Mouse (Mus musculus) spleen, adult 12 weeks (tissue): ENCODE data around the gene Padi1.

Experiments
- DNase-seq: peaks from one replicate; pipeline ENCODE4 v3.0.0; 2022; ENCODE audit warnings: low spot score

Gene Padi1

GRCm38 (mm10) chr4:140845666-140846065 is at the start of gene Padi1:
Gene Padi1, minus strand, starts transcription at chr4:140845778.
- DNase-seq, result no peak

GRCm38 (mm10) chr4:140892163-140892530 is 46.6 kb upstream of the Padi1 start:
- DNase-seq, result no peak

DNA sequence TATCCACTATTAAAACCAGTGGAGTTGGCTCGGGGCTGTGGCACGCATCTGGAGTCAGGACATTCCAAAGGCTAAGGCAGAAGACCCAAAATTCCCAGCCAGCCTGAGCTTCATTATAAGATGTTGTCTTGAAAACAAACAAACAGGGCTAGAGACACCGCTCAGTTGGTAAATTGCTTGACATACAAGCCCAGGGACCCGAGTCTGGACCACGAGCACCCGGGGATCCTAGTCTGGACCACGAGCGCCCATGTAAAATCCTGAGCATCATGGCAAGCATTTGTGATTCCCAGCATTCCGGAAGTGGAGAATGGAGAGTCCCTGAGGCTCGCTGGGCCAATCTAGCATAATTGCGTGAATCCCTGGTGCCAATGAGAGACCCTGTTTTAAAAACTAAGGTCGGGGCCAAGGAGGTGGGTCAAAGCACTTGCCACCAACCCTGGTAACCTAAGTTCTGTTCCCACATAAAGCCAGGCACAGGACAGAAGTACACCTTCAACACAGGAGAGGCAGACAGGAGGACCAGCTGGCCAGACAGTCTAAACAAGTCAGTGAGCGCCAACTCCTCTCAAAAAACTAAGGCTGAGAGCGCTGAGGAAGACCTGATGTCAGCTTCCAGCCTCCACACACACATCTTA is 46.1 kb upstream of the Padi1 start:
- DNase-seq, result no peak

- no peak for DNase-seq
Observed at GRCm38 (mm10) chr4:140883852-140884251, 38.3 kb upstream of the Padi1 start.

- no peak for DNase-seq
Observed at GRCm38 (mm10) chr4:140882981-140883380, 37.4 kb upstream of the Padi1 start.

DNA sequence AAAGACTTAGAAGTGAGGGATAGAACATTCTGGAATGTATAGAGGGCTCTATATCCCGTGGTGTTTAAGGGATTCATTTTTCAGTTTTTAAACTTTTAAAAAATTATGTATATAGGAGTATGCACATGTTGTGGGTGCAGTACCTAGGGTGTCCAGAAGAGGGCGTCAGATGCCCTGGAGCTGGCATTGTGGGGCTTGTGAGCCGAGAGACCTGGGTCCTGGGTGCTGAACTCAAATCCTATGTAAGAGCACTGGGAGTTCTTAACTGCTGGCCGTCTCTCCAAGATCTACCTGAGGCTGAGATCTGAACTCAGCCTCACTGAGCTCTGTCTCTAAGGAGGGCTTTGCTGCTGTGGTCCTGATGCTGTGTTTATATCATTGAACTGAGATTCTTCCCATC is 36.8 kb upstream of the Padi1 start:
- DNase-seq, result no peak

GRCm38 (mm10) chr4:140881771-140882170 is 36.2 kb upstream of the Padi1 start:
- no peak for DNase-seq

GRCm38 (mm10) chr4:140881026-140881670 is 35.6 kb upstream of the Padi1 start:
- no peak for DNase-seq

- no peak for DNase-seq
Observed at GRCm38 (mm10) chr4:140880207-140880606, 34.6 kb upstream of the Padi1 start.

DNA sequence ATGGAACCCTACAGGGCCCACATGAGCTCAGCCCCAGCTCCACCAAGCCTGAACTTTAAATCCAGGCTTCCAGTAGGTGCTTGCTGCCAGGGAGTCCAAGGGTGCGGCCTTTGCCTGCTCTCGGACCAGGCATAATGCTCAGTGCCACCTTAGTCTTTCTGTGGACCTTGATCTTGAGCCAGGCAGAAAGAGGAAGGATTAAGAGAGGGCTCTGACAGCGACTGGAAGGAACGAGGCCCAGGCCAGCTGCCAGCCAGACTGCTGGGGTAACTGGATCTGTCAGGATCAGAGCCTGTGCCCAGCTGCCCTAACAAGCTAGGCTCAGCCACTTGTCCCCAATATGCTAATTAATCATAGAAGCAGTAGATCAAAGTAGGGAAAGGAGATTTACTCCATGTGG is 34.2 kb upstream of the Padi1 start:
- DNase-seq, result no peak

- no peak for DNase-seq
Observed at GRCm38 (mm10) chr4:140879116-140879515, 33.5 kb upstream of the Padi1 start.

DNA sequence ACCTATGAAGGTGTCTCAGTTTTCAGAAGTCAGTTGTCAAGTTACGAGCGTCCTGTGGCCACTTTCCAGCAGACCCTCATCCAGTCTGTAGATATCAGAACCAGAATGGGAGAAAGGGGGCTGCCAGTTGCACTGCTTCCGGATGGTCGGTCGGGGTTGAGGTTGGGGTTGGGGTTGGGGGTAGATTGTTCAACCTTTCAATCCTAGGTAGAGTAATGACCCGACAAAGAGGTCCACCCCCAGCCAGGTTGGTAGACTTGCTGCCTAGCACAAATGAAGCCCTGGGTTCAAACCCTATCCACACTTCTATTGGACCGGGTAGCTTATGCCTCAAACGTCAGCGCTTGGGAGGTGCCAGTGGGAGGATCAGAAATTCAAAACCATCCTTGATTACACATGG is 33.1 kb upstream of the Padi1 start:
- no peak for DNase-seq

DNA sequence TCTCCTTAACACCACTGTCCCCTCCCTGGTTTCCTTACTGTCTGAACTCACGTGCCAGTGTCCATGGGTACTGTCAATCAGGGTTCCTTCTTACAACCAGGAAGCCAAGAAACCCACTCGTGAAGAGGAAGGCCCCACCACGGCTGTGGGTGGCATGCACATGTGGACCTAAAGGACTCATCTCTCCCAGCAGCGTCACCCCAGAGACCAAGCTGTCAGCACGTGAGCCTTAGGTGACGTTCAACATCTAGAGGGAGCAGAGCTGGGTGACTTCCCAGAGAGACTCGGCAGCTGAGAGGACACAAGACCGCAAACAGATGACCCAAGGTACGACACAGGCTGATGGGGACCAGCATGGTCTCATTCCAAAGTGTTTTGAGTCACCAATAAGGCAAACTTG is 31.9 kb upstream of the Padi1 start:
- no peak for DNase-seq

- no peak for DNase-seq
Observed at GRCm38 (mm10) chr4:140876681-140877080, 31.1 kb upstream of the Padi1 start.

- DNase-seq, result no peak
Observed at GRCm38 (mm10) chr4:140876161-140876560, 30.6 kb upstream of the Padi1 start.

- DNase-seq, result no peak
Observed at GRCm38 (mm10) chr4:140873011-140873410, 27.4 kb upstream of the Padi1 start.

- no peak for DNase-seq
Observed at GRCm38 (mm10) chr4:140872686-140872992, 27.1 kb upstream of the Padi1 start.

- no peak for DNase-seq
Observed at GRCm38 (mm10) chr4:140871851-140872685, 26.5 kb upstream of the Padi1 start.

DNA sequence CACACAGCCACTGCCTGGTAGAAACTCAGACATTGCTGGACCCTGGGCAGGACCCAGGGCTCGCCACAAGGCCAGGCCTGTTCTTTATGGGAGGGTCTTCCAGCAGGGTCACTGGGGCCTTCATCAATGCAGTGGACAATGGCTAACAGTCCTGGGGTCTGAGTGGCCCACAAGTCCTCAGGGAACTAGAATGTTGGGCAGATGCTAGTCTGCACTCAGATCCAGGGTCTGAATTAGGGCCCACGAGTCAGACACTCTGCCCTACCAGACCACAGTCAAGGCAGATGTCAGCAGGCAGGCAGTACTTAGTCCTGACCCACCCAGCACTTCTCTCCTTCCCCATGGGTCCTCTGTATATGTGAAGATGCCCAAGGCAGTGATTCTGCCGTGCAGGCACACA is 25.8 kb upstream of the Padi1 start:
- no peak for DNase-seq

- no peak for DNase-seq
Observed at GRCm38 (mm10) chr4:140870876-140871275, 25.3 kb upstream of the Padi1 start.

- no peak for DNase-seq
Observed at GRCm38 (mm10) chr4:140869945-140870344, 24.4 kb upstream of the Padi1 start.

DNA sequence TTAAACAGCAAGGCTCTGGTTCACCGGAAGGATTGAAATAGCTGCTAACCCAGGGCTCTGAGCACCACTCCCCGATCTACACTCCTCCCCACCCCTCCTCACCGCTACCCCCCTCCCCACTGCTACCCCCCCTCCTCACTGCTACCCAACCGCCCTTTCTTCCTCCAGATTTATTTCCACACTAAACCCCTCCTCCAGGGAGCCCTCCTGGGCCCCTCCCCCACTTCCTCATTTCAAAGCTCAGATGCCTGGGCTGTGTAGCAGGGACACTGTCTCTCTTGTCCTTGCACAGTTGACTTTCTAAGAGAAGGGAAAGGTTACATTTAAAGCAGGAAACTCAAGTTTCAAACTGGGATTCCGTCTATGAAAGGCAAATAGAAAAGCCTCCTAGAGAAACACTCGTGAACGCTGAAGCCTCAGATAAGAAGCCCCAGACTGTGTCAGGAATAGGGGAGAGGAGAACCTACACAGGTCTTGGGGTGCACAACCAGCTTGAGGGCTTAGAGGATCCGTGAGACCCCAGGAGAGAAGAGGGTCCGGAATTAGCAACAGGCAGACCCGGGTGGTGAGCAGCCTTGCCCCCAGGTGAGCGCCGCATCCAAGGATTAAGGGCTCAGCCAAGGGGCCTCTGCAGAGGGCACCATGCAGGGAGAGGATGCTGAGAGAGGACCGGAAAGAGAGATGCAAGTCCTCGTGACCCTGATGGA is 23.1 kb upstream of the Padi1 start:
- DNase-seq, result no peak
